Mouse (Mus musculus): ENCODE data around the gene Gm20815.
"Not testable (repeated sequence)": the region's sequence is repeated elsewhere in the genome, so short reads cannot be mapped to it uniquely, and the experiment has no call there.

The Gm20815 gene

GRCm38 (mm10) chrY:8835069-8835468, at the start of gene Gm20815:
Gm20815 (minus strand) TSS chrY:8835169.
- not testable (repeated sequence) for DNase-seq (ENCODE audit: low spot score in 2 of 2)
